Mouse (Mus musculus) bone marrow, adult 2 months (tissue): ENCODE data around the gene Celf5.

Source experiments
- CTCF ChIP-seq: fragments of 200-500 bp; IDR thresholded peaks from 2 replicates; pipeline ENCODE4 v1.5.1; 2011; ENCODE audit warnings: low read length, control low read depth; ENCODE audit not compliant: control insufficient read depth, insufficient read depth
- POLR2A ChIP-seq: fragments of 200-500 bp; IDR thresholded peaks from 2 replicates; pipeline ENCODE4 v1.6.1; 2011; ENCODE audit warnings: low read depth, mild to moderate bottlenecking, control low read depth, low read length, borderline replicate concordance; ENCODE audit not compliant: control insufficient read depth

- TF ChIP-seq POLR2A (no peak), CTCF (no peak)
Measured at GRCm38 (mm10) chr10:81415146-81415545, 67.4 kb downstream of the Celf5 start.
